Mouse (Mus musculus) hindbrain, embryonic 16.5 days (tissue): ENCODE data around the gene Spag17. TPM values are rescaled to one million over a fixed set of nuclear protein-coding genes. Genes with fewer than 3 reads are reported as not detected.

ENCODE experiments used
- ATAC-seq: fragments of 200-750 bp; cut with Nextera tagmentation; 2 replicates; pipeline ENCODE4 v1.8.0; 2017; ENCODE audit warnings: moderate TSS enrichment, moderate library complexity
- H3K27ac ChIP-seq: fragments of 300-500 bp; sonication (generic); 2 replicates; pipeline ENCODE4 v1.5.1; 2014; ENCODE audit warnings: low read depth, mild to moderate bottlenecking, control low read depth, low read length, moderate library complexity
- H3K27me3 ChIP-seq: fragments of 300-500 bp; sonication (generic); replicated peaks from 2 replicates; pipeline ENCODE4 v1.6.1; 2014; ENCODE audit warnings: low read length; ENCODE audit not compliant: control insufficient read depth, insufficient read depth
- H3K36me3 ChIP-seq: fragments of 300-500 bp; sonication (generic); 2 replicates; pipeline ENCODE4 v1.6.1; 2014; ENCODE audit warnings: mild to moderate bottlenecking, low read length, moderate library complexity, mixed read lengths; ENCODE audit not compliant: control insufficient read depth, insufficient read depth
- H3K4me1 ChIP-seq: fragments of 300-500 bp; sonication (generic); 2 replicates; pipeline ENCODE4 v1.6.1; 2014; ENCODE audit warnings: low read depth, low read length; ENCODE audit not compliant: control insufficient read depth, insufficient read depth
- H3K4me2 ChIP-seq: fragments of 300-500 bp; sonication (generic); 2 replicates; pipeline ENCODE4 v1.6.1; 2014; ENCODE audit warnings: mild to moderate bottlenecking, low read length, control low read depth, moderate library complexity
- H3K4me3 ChIP-seq: fragments of 300-500 bp; sonication (generic); 2 replicates; pipeline ENCODE4 v1.5.1; 2014; ENCODE audit warnings: mild to moderate bottlenecking, low read length, control low read depth, moderate library complexity
- H3K9ac ChIP-seq: fragments of 300-500 bp; sonication (generic); 2 replicates; pipeline ENCODE4 v1.6.1; 2014; ENCODE audit warnings: low read depth, mild to moderate bottlenecking, control low read depth, low read length, moderate library complexity
- H3K9me3 ChIP-seq: fragments of 300-500 bp; sonication (generic); 2 replicates; pipeline ENCODE4 v1.6.1; 2014; ENCODE audit warnings: mild to moderate bottlenecking, low read length, moderate library complexity; ENCODE audit not compliant: control insufficient read depth
- WGBS: fragments of 180-500 bp; shearing (Covaris S2); extraction: QIAGEN DNeasy Blood & Tissue Kit; methylation state at CpG from one replicate; pipeline ENCODE4 v1.1.7; 2014; 5-methylcytosine and 5-hydroxymethylcytosine counted together
- polyA plus RNA-seq: library from polyadenylated mRNA; unstranded; fragments of >200 nt; fragmentation: Nextera tagmentation; extraction: Ambion mirVana; gene quantifications from 2 replicates; pipeline ENCODE4 v1.2.1, GENCODE M21; 2015

Spag17 gene
- polyA plus RNA-seq, 1 experiment from 2014 or later, result 0.75 TPM

- no peak overlapping the region for H3K4me2 ChIP-seq
- H3K27me3 ChIP-seq, result no peaks in the 10 kb centered on the region
- no peak for ATAC-seq
- H3K36me3 ChIP-seq, result peaks cover 41% of the 10 kb centered on the region
- H3K9ac ChIP-seq, result no peak overlapping the region
- H3K27ac ChIP-seq, result no peak overlapping the region
- H3K9me3 ChIP-seq, result no peaks in the 10 kb centered on the region
- WGBS, result 86% methylated on average over 3 of the region's 3 CpGs
- H3K4me1 ChIP-seq, result no peaks in the 10 kb centered on the region
- H3K4me3 ChIP-seq, result no peak overlapping the region
Measured at GRCm38 (mm10) chr3:100180471-100180870, 295.3 kb downstream of the Spag17 start.

- Histone ChIP-seq H3K4me3 (no peak overlapping the region), H3K36me3 (peaks cover 22% of the 10 kb centered on the region; the same call in 1 of the 2 replicates), H3K27ac (no peak overlapping the region), H3K9me3 (no peaks in the 10 kb centered on the region), H3K4me2 (no peak overlapping the region), H3K9ac (no peak overlapping the region), H3K4me1 (no peaks in the 10 kb centered on the region), H3K27me3 (no peaks in the 10 kb centered on the region)
- 42% methylated on average over 1 of the region's 1 CpGs for WGBS
- peak; percentile 87 for ATAC-seq
Measured at GRCm38 (mm10) chr3:100189444-100189843, 304.2 kb downstream of the Spag17 start.

GRCm38 (mm10) chr3:100189861-100190260 lies 304.7 kb downstream of the Spag17 start:
- peak; percentile 69 for ATAC-seq
- Histone ChIP-seq H3K9ac (no peak overlapping the region), H3K4me2 (no peak overlapping the region), H3K4me1 (no peaks in the 10 kb centered on the region), H3K9me3 (no peaks in the 10 kb centered on the region), H3K27me3 (no peaks in the 10 kb centered on the region), H3K36me3 (peaks cover 20% of the 10 kb centered on the region; the same call in 1 of the 2 replicates), H3K27ac (no peak overlapping the region), H3K4me3 (no peak overlapping the region)
- WGBS, result 72% methylated on average over 11 of the region's 11 CpGs
